Mouse (Mus musculus) adrenal gland, postnatal 14 days (tissue): ENCODE results near the gene Sox2. TPM values are rescaled to one million over a fixed set of nuclear protein-coding genes. Genes with fewer than 3 reads are reported as not detected.

ENCODE experiments used
- DNase-seq: peaks from one replicate; pipeline ENCODE4 v3.0.0; 2021; ENCODE audit warnings: mixed read lengths
- total RNA-seq: library from RNA; stranded (reverse); gene quantifications from 2 replicates; pipeline ENCODE4 v1.2.3, GENCODE M21; 2021

Sox2 gene
- total RNA-seq, 1 experiment from 2014 or later = 0.63 TPM

GRCm38 (mm10) chr3:34643536-34644115, 6.6 kb upstream of the Sox2 start:
- DNase-seq = no peak

GRCm38 (mm10) chr3:34646169-34646568, 4.0 kb upstream of the Sox2 start:
- no peak for DNase-seq

- DNase-seq = peak; percentile 88
These were observed 2.5 kb upstream of the Sox2 start for GRCm38 (mm10) chr3:34647688-34648087.

- no peak for DNase-seq
These were observed 1.9 kb upstream of the Sox2 start for GRCm38 (mm10) chr3:34648105-34648832.

GRCm38 (mm10) chr3:34648833-34649719, 1.1 kb upstream of the Sox2 start:
- DNase-seq = no peak

- peak; percentile 28 for DNase-seq
These were observed 586 bp downstream of the Sox2 start for GRCm38 (mm10) chr3:34650621-34651361.

- DNase-seq = no peak
These were observed 1.4 kb downstream of the Sox2 start for GRCm38 (mm10) chr3:34651486-34652170.

GRCm38 (mm10) chr3:34652616-34653015, 2.4 kb downstream of the Sox2 start:
- DNase-seq = no peak

GRCm38 (mm10) chr3:34653235-34653976, 3.2 kb downstream of the Sox2 start:
- DNase-seq = no peak

- no peak for DNase-seq
These were observed 3.8 kb downstream of the Sox2 start for GRCm38 (mm10) chr3:34653977-34654500.

GRCm38 (mm10) chr3:34654781-34655180, 4.6 kb downstream of the Sox2 start:
- no peak for DNase-seq

- DNase-seq = no peak
These were observed 5.3 kb downstream of the Sox2 start for GRCm38 (mm10) chr3:34655311-34656075.

- DNase-seq = no peak
These were observed 5.9 kb downstream of the Sox2 start for GRCm38 (mm10) chr3:34656153-34656552.

GRCm38 (mm10) chr3:34656813-34657700, 6.9 kb downstream of the Sox2 start:
- DNase-seq = no peak

GRCm38 (mm10) chr3:34657701-34658090, 7.5 kb downstream of the Sox2 start:
- no peak for DNase-seq

- no peak for DNase-seq
These were observed 8.2 kb downstream of the Sox2 start for GRCm38 (mm10) chr3:34658241-34658965.

GRCm38 (mm10) chr3:34658966-34659535, 8.8 kb downstream of the Sox2 start:
- DNase-seq = no peak

- DNase-seq = no peak
These were observed 9.7 kb downstream of the Sox2 start for GRCm38 (mm10) chr3:34659861-34660260.
